Mouse (Mus musculus) limb, embryonic 12.5 days (tissue): ENCODE measurements around the gene Dnase2b. TPM values are rescaled to one million over a fixed set of nuclear protein-coding genes. Genes with fewer than 3 reads are reported as not detected.

Experiments used
- ATAC-seq: fragments of 200-750 bp; cut with Nextera tagmentation; 2 replicates; pipeline ENCODE4 v1.8.0; 2017; ENCODE audit warnings: low read depth, moderate TSS enrichment; ENCODE audit not compliant: insufficient number of reproducible peaks, insufficient read depth, low FRiP score, low TSS enrichment
- H3K27ac ChIP-seq: fragments of 300-500 bp; sonication (generic); 2 replicates; pipeline ENCODE4 v1.5.1; 2016; ENCODE audit warnings: mild to moderate bottlenecking, moderate library complexity
- H3K27me3 ChIP-seq: fragments of 300-500 bp; sonication (generic); 2 replicates; pipeline ENCODE4 v1.6.1; 2016; ENCODE audit warnings: mild to moderate bottlenecking, moderate library complexity
- H3K36me3 ChIP-seq: fragments of 300-500 bp; sonication (generic); 2 replicates; pipeline ENCODE4 v1.6.1; 2016; ENCODE audit warnings: mild to moderate bottlenecking, moderate library complexity
- H3K4me1 ChIP-seq: fragments of 300-500 bp; sonication (generic); replicated peaks from 2 replicates; pipeline ENCODE4 v1.6.1; 2016
- H3K4me2 ChIP-seq: fragments of 300-500 bp; sonication (generic); 2 replicates; pipeline ENCODE4 v1.6.1; 2016; ENCODE audit warnings: mild to moderate bottlenecking, moderate library complexity
- H3K4me3 ChIP-seq: fragments of 300-500 bp; sonication (generic); replicated peaks from 2 replicates; pipeline ENCODE4 v1.5.1; 2016; ENCODE audit warnings: mild to moderate bottlenecking
- H3K9ac ChIP-seq: fragments of 300-500 bp; sonication (generic); replicated peaks from 2 replicates; pipeline ENCODE4 v1.6.1; 2016; ENCODE audit warnings: mild to moderate bottlenecking, moderate library complexity
- H3K9me3 ChIP-seq: fragments of 300-500 bp; sonication (generic); 2 replicates; pipeline ENCODE4 v1.6.1; 2016; ENCODE audit warnings: mild to moderate bottlenecking, moderate library complexity
- WGBS: fragments of 180-500 bp; shearing (Covaris S2); methylation state at CpG from one replicate; pipeline ENCODE4 v1.1.7; 2016; 5-methylcytosine and 5-hydroxymethylcytosine counted together
- polyA plus RNA-seq: library from polyadenylated mRNA; unstranded; fragments of >200 nt; fragmentation: Nextera tagmentation; extraction: Ambion mirVana; gene quantifications from 2 replicates; pipeline ENCODE4 v1.2.1, GENCODE M21; 2016

Gene Dnase2b
- polyA plus RNA-seq, 1 experiment from 2014 or later, result not detected

GRCm38 (mm10) chr3:146567884-146568530 lies 47.4 kb downstream of the Dnase2b start:
- Histone ChIP-seq H3K27me3 (no peaks in the 10 kb centered on the region), H3K4me3 (no peak overlapping the region), H3K4me2 (no peak overlapping the region), H3K9ac (no peak overlapping the region), H3K4me1 (0 out of 2 replicates have a peak, but pooled peaks cover 3% of the 10 kb centered on the region), H3K27ac (no peak overlapping the region), H3K9me3 (no peaks in the 10 kb centered on the region), H3K36me3 (no peaks in the 10 kb centered on the region)
- WGBS, result 69% methylated on average over 9 of the region's 9 CpGs
- no peak for ATAC-seq

- no peak overlapping the region for H3K9ac ChIP-seq
- no peaks in the 10 kb centered on the region for H3K9me3 ChIP-seq
- no peak overlapping the region for H3K4me2 ChIP-seq
- no peaks in the 10 kb centered on the region for H3K36me3 ChIP-seq
- H3K27ac ChIP-seq, result no peak overlapping the region
- no peak for ATAC-seq
- no peak overlapping the region for H3K4me3 ChIP-seq
- H3K27me3 ChIP-seq, result no peaks in the 10 kb centered on the region
- 0 out of 2 replicates have a peak, but pooled peaks cover 3% of the 10 kb centered on the region for H3K4me1 ChIP-seq
- 72% methylated on average over 7 of the region's 7 CpGs for WGBS
Observed at GRCm38 (mm10) chr3:146567366-146567765, 48.0 kb downstream of the Dnase2b start.

- H3K4me3 ChIP-seq, result no peak overlapping the region
- no peak overlapping the region for H3K27ac ChIP-seq
- 0 out of 2 replicates have a peak, but pooled peaks cover 3% of the 10 kb centered on the region for H3K4me1 ChIP-seq
- no peaks in the 10 kb centered on the region for H3K9me3 ChIP-seq
- 92% methylated on average over 1 of the region's 1 CpGs for WGBS
- no peaks in the 10 kb centered on the region for H3K27me3 ChIP-seq
- no peaks in the 10 kb centered on the region for H3K36me3 ChIP-seq
- no peak for ATAC-seq
- H3K9ac ChIP-seq, result no peak overlapping the region
- H3K4me2 ChIP-seq, result no peak overlapping the region
Observed at GRCm38 (mm10) chr3:146565065-146565411, 50.4 kb downstream of the Dnase2b start.

GRCm38 (mm10) chr3:146564268-146565064 lies 50.9 kb downstream of the Dnase2b start:
- Histone ChIP-seq H3K4me1 (0 out of 2 replicates have a peak, but pooled peaks cover 3% of the 10 kb centered on the region), H3K27ac (no peak overlapping the region), H3K27me3 (no peaks in the 10 kb centered on the region), H3K4me3 (no peak overlapping the region), H3K9ac (no peak overlapping the region), H3K36me3 (no peaks in the 10 kb centered on the region), H3K9me3 (no peaks in the 10 kb centered on the region), H3K4me2 (no peak overlapping the region)
- no peak for ATAC-seq
- 41% methylated on average over 14 of the region's 14 CpGs for WGBS

- WGBS, result 91% methylated on average over 7 of the region's 7 CpGs
- Histone ChIP-seq H3K9me3 (no peaks in the 10 kb centered on the region), H3K9ac (no peak overlapping the region), H3K27ac (no peak overlapping the region), H3K4me1 (0 out of 2 replicates have a peak, but pooled peaks cover 3% of the 10 kb centered on the region), H3K4me3 (no peak overlapping the region), H3K36me3 (no peaks in the 10 kb centered on the region), H3K4me2 (no peak overlapping the region), H3K27me3 (no peaks in the 10 kb centered on the region)
- no peak for ATAC-seq
Observed at GRCm38 (mm10) chr3:146562936-146563335, 52.5 kb downstream of the Dnase2b start.

- ATAC-seq, result no peak
- H3K36me3 ChIP-seq, result no peaks in the 10 kb centered on the region
- no peaks in the 10 kb centered on the region for H3K27me3 ChIP-seq
- no peak overlapping the region for H3K4me2 ChIP-seq
- 90% methylated on average over 6 of the region's 6 CpGs for WGBS
- no peak overlapping the region for H3K4me3 ChIP-seq
- no peak overlapping the region for H3K9ac ChIP-seq
- no peaks in the 10 kb centered on the region for H3K4me1 ChIP-seq
- no peaks in the 10 kb centered on the region for H3K9me3 ChIP-seq
- no peak overlapping the region for H3K27ac ChIP-seq
Observed at GRCm38 (mm10) chr3:146557507-146557906, 57.9 kb downstream of the Dnase2b start.

- WGBS, result 75% methylated on average over 1 of the region's 1 CpGs
- H3K4me3 ChIP-seq, result no peak overlapping the region
- no peak overlapping the region for H3K27ac ChIP-seq
- no peaks in the 10 kb centered on the region for H3K9me3 ChIP-seq
- no peaks in the 10 kb centered on the region for H3K36me3 ChIP-seq
- H3K27me3 ChIP-seq, result no peaks in the 10 kb centered on the region
- no peak overlapping the region for H3K4me2 ChIP-seq
- no peak for ATAC-seq
- H3K4me1 ChIP-seq, result no peaks in the 10 kb centered on the region
- no peak overlapping the region for H3K9ac ChIP-seq
Observed at GRCm38 (mm10) chr3:146556567-146556966, 58.8 kb downstream of the Dnase2b start.

GRCm38 (mm10) chr3:146554816-146555215 lies 60.6 kb downstream of the Dnase2b start:
- no peak for ATAC-seq
- Histone ChIP-seq H3K27ac (no peak overlapping the region), H3K4me3 (no peak overlapping the region), H3K9me3 (no peaks in the 10 kb centered on the region), H3K27me3 (no peaks in the 10 kb centered on the region), H3K4me1 (no peaks in the 10 kb centered on the region), H3K4me2 (no peak overlapping the region), H3K9ac (no peak overlapping the region), H3K36me3 (no peaks in the 10 kb centered on the region)
- WGBS, result 78% methylated on average over 7 of the region's 7 CpGs

GRCm38 (mm10) chr3:146543632-146544031 lies 71.8 kb downstream of the Dnase2b start:
- WGBS, result 21% methylated on average over 1 of the region's 1 CpGs
- ATAC-seq, result no peak

GRCm38 (mm10) chr3:146540521-146541273 lies 74.7 kb downstream of the Dnase2b start:
- no peaks in the 10 kb centered on the region for H3K9me3 ChIP-seq
- H3K4me1 ChIP-seq, result no peaks in the 10 kb centered on the region
- H3K4me3 ChIP-seq, result no peak overlapping the region
- H3K36me3 ChIP-seq, result no peaks in the 10 kb centered on the region
- H3K27ac ChIP-seq, result no peak overlapping the region
- no peak overlapping the region for H3K9ac ChIP-seq
- no peak overlapping the region for H3K4me2 ChIP-seq
- no peaks in the 10 kb centered on the region for H3K27me3 ChIP-seq
- WGBS, result 83% methylated on average over 4 of the region's 4 CpGs
- ATAC-seq, result no peak

More at GRCm38 (mm10) chr3:146543632-146544031, 71.8 kb downstream of the Dnase2b start:
- Histone ChIP-seq H3K27ac (no peak overlapping the region), H3K9me3 (no peaks in the 10 kb centered on the region), H3K4me1 (no peaks in the 10 kb centered on the region), H3K9ac (no peak overlapping the region), H3K4me3 (no peak overlapping the region), H3K36me3 (no peaks in the 10 kb centered on the region), H3K27me3 (no peaks in the 10 kb centered on the region), H3K4me2 (no peak overlapping the region)

GRCm38 (mm10) chr3:146534986-146535385 lies 80.4 kb downstream of the Dnase2b start:
- H3K4me3 ChIP-seq, result no peak overlapping the region
- H3K9me3 ChIP-seq, result no peaks in the 10 kb centered on the region
- ATAC-seq, result no peak
- no peaks in the 10 kb centered on the region for H3K27me3 ChIP-seq
- H3K4me2 ChIP-seq, result no peak overlapping the region
- H3K27ac ChIP-seq, result no peak overlapping the region
- H3K9ac ChIP-seq, result no peak overlapping the region
- no peaks in the 10 kb centered on the region for H3K36me3 ChIP-seq
- 69% methylated on average over 6 of the region's 6 CpGs for WGBS
- H3K4me1 ChIP-seq, result no peaks in the 10 kb centered on the region
